Mouse (Mus musculus): ENCODE results near the gene BC052040.

Gene BC052040

DNA sequence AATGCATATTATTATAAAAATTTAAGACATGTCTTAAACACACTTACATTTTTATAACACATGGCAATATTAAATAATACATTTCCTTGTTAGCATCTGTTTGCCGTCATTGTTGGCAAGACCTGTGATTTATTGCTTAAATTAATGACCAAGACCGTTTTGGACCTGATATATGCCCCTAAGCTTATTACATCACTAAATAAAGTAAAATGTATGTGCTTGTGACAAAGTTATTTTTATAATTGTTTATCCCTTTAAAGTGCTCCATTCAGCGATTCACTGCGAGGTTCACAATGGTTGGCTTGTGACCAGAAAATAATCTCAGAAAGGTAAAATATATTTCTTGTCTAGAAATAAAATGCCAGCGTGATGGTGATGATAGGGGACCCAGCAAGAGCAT, 16.8 kb downstream of the BC052040 start:
- in situ Hi-C loops (cut with MboI, MseI), result loop anchor here (25.0 kb wide), 1 partner anchor 936 kb away; the partner anchor contains the start of gene Dph6

DNA sequence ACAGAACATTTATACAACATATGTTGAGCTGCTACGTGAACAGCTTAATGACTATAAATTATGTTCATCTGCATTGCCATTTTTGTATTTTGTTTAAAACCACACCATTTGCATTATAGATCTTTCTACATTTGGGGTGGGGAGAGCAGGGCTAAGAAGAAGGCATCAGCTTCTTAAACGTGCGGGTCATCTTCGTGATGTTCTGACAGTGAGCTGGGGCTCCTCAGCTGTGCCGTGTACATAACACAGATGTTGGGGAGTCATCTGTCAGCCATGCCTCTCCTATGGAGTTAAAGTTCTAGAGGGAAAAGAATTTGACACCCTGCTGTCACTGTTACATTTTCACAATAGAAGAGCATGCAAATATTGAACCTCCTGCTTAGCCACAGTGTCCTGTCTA, 19.2 kb downstream of the BC052040 start:
- in situ Hi-C loops (cut with MboI, MseI), result no loop called here

DNA sequence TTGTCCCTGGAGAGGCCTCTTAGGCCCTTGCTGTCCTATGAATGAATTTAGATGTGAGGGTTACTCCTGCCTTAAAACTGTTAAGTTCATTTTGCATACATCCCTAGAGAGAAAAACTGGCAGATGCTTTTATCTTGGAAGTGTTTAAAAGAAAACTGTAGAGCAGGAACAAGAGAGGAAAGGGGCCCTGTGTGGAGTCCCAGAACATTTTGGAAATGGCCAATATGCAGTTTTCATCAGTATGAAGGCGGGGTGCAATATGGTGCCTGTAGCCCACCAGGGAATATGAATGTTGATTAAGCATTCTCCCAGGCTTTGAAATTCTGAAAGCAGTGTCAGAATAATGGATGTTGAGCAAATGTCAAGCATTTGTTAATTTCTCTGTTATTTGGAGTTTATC, 19.8 kb downstream of the BC052040 start:
- in situ Hi-C loops (cut with MboI, MseI), result no loop called here

DNA sequence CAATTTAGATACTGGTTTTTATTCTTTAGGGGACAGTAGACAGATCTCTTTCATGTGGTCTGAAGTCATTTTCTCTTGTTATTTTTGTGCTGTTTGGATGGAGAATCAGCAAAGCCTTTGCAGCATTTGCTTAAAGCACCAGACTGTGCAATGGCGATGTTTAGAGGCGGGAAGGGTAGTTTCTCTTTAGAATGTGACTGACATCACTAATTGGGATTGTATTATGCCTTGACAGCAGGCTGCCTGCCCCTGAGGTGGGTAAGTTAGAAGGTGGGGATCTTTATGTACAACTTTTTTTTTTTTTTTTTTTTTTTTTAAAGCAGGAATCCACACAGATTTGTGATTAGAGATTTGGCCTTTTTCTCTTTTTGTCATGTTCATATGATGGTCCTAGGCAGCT, 20.6 kb downstream of the BC052040 start:
- in situ Hi-C loops (cut with MboI, MseI), result no loop called here

DNA sequence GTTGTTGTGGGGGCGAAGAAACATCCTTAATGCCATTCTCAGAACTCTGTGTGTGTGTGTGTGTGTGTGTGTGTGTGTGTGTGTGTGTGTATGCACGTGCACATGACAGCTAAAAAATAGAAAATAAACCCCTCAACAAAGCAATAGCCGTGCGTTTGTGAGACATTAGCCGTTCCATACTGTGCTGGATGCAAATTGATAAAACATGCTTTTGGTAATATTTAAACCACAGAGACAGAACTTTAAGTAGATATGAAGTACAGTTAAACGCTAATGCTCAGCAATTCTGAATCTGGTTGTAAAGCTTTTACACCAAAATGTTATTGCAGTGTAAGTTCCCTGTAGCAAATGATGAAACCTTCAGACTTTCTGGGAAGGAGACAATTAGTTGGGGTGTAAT, 22.6 kb downstream of the BC052040 start:
- in situ Hi-C loops (cut with MboI, MseI), result no loop called here

DNA sequence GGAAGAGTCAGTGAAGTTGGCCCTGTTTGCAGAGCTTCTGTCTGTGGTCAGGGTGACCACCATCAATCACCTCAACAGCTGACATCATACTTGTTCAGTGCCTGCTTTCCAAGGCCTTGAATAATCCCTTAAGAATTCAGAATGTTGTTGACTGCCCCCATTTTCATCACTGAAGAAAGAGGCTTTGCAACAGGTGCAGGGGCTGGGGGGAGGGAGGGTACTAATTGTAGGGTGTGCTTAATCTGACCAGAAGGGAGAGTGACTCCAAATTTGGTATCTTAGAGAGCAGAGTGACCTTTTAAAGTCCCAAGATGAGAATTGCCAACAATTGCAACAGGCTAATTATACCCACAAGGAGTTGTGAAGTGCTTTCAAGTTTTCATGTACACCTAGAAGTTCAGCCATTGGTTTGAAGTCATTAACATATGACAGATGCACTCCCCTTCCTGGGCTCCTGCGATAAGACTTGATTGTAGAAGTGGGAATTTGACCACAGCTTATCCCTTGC, 24.4 kb downstream of the BC052040 start:
- in situ Hi-C loops (cut with MboI, MseI), result no loop called here

DNA sequence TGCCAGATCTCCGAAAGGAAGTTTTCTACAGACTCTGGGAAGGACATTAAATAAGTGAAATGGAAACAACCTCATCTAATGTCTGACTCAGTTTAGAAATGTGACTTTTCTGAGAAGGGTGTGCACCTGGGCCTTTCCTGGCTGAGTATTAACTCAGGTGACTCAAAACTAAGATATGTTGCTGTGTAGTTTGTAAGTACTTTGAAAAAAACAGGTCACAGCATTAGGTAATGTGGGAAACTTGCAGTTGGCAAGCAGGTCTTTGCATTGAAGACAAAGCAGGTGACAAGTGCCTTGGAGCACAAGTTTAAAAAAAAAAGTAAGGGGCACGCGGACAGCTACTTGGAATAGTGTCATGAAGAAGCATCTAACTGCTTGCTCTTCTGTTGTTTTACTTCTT, 27.5 kb downstream of the BC052040 start:
- in situ Hi-C loops (cut with MboI, MseI), result no loop called here

DNA sequence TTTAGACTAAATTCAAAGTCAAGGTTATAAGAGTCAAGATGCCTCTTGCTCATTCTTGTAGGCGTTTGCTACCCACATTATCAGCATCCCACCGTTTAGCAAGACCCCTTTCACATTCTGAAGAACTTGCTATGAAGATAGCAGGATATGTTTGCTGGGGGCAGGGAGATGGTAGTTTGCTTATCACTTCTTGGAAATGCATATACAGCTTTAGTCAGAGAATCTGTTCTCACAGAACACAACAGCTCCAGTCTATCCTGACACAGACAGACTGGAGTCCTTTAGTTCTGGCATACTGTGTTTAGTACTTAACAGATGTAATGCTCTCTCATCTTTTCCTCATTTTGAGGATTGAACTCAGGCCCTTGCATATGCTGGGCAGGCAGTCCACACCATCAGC, 28.6 kb downstream of the BC052040 start:
- in situ Hi-C loops (cut with MboI, MseI), result no loop called here

DNA sequence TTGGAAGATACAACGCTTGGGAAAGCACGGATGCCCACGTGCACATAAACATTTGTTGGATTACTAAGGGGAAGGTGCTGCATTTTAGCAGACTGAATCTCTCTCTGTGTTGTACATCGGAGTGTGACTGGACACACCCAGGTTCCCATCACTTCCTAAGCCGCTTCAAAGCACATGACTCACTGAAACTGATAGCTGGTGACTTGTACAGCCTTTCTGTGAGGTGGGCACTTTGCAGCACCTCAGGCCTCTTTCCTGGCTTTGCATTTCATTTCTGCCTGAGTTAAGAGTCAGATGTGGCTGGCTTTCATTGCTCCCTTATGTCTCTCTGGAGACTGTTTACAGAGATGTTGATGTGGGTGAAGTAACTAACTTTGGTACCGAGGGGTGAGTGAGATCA, 29.0 kb downstream of the BC052040 start:
- in situ Hi-C loops (cut with MboI, MseI), result no loop called here

DNA sequence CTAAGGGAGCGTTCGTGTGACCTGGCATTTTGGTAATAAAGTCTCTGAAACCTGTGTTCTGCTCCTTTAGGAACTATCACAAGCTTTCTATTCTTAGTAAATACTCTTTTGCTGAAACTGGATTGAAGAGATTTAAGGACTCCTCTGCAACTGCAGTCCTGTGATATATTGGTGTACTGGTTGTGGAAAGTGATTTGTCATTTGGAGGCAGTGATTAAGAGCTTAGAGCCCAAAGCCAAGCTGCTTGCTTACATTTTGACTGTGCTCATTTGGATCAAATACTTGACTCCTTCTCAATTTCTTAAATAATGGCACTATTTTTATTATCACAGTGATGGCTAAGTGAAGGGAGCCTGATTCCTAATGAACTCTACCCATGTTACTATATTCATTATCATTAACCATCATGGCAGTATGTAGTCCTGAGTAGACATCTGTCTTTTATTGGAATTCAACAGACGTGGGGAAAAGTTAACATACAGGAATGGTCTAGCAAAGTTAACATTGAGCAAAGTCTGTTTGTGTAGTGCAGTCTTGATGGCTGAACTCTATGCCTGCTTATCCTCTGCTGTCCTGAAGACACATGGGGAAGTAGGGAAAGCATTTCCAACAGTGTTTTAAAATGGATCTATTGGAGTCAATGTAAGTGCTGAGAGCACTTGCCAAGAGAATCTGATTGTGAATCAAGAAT, 32.5 kb downstream of the BC052040 start:
- in situ Hi-C loops (cut with MboI, MseI), result no loop called here

DNA sequence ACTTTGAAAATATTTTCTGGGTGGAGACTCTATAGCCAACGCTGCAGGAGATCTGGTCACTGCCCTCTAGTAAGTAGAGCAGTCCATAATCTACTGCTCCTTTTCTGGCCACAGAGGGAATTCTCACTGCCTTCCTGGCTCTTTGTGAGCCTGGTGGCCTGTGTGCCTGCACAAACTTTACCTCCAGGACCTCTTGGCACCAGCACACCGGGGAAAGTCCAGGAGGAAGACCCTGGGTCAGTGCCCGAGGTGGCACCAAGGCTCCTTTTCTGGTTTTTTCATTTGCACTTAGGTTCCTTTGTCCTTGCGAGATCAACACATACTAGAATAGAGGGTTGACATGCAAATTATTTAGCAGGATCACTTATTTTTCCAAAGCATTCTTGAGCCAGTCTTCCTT, 47.0 kb downstream of the BC052040 start:
- in situ Hi-C loops (cut with MboI, MseI), result no loop called here

DNA sequence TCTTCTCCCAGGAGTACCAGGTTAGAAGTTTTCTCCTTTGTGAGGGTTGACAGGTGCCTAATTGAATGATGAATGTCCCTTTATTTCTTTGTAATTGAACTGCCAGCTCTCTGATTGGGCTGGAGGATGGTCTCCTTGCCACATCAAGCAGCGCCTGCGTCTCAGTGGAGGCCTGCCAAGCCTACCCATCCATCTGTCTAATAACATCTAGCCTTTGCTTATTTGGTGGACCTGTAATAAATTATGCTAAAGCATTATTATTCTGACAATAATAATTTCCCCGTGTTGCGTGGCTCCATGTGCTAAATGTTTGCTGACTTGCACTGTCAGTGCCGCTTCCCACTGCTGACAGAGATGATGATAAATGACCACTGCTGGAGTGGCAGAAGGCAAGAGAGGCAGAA, 49.5 kb downstream of the BC052040 start:
- in situ Hi-C loops (cut with MboI, MseI), result no loop called here

DNA sequence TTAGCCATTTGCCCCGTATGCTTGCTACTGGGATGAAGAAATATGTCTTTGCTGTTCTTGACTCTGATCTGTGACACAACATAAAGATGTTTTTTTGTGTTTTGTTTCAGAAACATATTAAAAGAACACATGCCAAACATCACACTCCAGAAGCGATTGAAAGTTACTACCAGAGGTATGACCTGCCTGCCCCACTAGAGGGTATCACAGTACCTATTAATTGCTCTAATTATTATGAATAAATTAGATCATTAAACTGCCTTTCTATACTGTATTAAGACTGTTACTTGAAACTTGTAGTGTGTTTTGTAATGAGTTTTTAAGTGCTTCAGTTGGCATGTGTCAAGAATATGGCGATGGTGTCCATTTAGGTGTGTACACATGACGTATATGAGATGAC, 50.3 kb downstream of the BC052040 start:
- in situ Hi-C loops (cut with MboI, MseI), result no loop called here

DNA sequence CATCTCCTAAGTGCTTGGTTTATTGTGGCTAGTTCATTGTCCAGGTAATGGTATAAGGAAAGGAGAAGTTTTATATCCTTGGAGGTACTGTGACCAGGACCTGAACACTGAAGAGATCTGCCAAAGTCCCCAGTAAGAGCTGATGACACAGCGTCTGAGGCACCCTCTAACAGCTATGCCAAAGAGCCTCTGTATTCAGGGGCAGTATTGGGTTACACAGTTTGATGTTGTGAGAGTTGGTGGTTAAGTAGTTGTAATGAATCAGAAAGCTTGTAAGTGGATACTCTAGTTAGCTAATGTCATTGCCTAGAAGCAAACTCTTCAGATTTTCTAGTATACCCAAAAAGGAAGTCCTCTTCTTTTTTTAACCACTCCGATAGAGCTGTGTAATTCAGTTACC, 68.7 kb downstream of the BC052040 start:
- in situ Hi-C loops (cut with MboI, MseI), result no loop called here

DNA sequence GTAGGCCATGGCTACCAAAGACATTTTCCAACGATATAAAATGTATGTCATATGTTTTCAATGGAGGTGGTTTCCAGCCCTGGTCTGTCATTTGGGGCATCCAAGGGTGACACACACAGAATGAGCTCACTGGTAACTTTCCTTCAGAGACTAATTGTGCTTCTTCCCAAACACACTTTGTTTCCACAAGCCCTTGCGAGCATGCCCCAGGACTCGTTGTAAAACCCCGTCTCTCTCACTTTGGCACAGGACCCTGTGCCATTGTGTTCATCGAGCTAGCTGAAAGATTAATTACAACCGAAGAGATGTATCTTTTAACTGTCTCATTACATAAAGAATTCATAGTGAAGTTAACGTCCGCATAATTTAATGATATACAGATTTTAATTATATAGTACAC, 78.2 kb downstream of the BC052040 start:
- in situ Hi-C loops (cut with MboI, MseI), result no loop called here

DNA sequence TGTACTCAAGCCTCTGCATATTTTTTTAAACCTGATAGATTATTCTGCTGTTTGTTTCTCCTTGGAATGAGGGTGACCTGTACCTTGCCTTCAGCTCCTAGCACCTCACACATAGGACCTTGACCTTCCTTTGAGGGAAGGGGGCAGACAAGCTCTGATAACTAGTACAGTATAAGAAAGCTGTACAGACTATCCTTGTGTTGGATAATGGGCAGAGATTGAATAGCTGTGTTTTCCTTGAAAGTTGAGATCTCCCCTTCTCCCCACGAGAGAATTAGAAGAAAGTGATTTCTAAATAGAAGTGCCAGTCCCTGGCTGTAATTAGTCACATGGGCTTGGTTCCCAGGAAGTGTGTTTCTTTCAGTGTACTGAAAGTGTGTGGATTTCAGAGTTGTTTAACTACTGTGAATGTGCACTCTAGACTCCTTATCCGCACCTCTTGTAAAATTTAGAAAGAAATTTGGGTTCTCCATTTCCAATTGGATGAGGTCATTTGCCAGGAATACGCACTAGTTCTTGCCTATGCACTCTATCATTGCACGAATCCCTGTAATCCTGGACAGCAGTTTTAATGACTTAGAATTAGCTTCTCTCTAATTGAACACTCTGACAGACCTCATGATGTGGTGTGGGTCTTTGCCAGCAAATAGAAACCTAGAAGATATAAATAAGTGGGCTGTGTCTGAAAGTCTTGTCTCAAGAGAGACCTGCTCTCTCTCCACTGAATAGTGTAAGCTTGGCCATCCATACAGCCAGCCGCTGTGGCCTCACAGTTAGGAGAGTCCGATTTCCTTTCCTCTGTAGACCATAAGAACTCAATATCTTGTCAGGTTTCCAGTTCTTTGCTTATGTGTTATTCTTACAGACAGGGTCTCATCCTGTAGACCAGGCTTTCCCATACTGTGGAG, 79.0 kb downstream of the BC052040 start:
- in situ Hi-C loops (cut with MboI, MseI), result no loop called here

DNA sequence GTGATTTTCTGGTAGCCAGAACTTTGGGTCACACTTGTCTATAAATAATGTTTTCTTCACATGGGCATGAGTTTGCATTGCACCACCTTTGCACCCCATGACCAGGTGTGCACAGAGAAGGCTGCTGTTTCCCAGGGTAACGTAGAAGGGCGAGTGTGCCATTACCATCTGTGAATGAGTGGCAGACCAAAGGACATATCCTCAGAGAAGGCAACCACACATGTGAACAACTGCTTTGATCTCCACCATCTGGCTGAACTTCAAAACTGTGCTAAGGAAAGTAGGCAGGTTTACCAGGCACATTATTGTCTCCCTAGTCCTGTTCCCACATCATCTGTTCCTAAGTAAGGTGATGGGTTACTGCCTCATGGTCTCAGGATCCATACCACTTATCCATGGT, 86.0 kb downstream of the BC052040 start:
- in situ Hi-C loops (cut with MboI, MseI), result no loop called here

DNA sequence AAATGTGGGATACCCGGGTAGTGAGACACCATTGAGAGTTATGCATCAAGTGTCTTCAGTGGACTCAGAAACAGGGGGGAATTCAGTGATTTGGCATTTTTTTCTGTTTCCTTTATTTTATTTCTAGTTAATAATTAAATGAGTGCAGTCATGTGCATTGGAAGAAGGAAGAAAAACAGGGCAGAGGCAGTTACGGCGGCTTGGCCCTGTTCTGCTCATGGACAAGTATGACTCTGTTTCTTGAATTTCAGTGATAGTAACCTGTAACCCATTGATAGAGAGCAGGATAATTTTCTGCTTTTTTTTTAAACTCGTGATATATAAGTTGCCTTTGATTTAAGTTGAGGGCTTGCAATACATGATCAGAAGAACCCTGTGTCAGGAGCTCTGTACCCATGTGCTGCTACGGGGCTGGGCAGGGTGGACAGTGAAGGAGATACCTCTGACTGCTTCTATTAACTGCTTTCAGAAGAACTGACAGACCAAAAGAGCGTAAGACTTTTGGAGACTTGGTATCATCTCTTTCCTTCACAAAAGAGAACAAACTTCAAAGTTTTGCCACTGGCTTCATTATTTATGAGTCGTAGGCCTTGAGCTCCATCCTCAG, 91.6 kb downstream of the BC052040 start:
- in situ Hi-C loops (cut with MboI, MseI), result no loop called here

DNA sequence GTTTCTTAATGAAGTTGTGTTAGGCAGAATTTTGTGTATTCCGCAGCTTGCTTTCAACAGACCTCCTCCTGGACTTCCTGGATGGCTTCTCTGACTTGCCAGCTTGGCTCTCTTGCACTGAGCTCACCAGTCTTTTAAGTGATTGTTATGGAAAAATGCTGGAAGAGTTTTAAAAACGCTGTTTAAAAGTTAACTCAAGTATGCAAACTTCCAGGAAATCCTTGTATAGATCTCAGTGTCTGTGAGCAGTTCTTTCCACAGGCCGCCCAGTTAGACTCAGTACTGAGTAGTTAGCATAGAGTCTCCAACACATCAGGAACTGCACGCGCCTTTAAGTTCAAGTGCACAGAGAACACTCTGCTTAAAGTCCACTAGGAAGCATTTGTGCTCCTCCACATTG, 97.3 kb downstream of the BC052040 start:
- in situ Hi-C loops (cut with MboI, MseI), result no loop called here

DNA sequence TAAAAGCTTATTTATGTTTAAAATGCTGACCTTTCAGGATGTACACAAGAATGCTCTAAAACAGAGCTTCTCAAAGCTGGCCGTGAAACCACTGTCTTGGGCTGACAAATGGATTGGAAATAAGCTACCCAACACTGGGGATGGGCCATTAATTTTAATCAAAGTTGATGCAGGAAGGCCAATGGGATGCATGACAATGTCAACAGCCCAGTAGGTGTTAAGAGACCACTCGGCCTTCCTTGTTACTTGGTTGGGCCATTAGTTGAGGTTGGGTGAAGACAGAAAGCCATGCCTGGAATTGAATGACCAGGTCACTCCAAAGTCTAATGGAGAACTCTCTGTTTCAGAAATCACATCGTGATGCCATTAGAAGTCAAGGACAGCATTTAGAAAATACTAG, 103.7 kb downstream of the BC052040 start:
- in situ Hi-C loops (cut with MboI, MseI), result no loop called here

DNA sequence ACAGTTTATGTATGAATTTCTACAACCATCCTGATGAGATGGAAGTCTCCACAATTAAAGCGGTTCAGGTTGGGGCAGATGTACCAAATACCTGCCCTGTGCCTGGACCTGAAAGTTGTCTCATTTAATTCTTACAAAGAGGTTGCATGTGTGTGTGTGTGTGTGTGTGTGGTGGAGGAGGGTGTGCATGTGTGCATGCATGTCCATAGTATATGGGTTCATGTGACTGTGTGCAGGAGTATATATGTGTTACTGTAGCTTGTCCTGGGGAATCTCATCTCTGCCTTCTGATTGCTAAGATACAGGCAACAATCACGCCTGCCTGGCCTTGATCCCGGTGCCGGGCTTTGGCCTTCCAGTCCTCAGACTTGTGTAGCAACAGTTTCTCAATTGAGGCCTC, 106.1 kb downstream of the BC052040 start:
- in situ Hi-C loops (cut with MboI, MseI), result no loop called here

DNA sequence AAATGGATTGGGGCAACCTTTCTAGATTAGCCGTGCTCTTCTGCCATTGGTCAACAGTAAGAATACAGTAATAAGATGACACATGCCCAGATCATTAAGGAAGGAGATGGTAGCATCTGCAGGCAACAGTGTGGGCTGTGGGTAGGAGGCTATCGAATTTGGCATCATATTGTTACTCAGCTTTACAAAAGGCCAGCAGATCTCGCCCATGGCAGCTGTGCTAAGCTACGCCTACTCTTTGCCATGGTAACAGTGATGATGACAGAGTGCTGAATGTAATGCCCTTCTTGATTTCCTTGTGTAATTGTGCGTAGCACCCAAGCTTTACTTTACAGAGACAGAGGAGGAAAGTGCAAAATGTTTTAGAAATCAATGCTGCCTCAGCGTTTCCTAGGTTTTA, 106.8 kb downstream of the BC052040 start:
- in situ Hi-C loops (cut with MboI, MseI), result no loop called here
